Mouse (Mus musculus) T-helper 2 cell (primary cell): ENCODE measurements around the gene Ssu72.

ENCODE experiments used
- in situ Hi-C: fragments of 300-600 bp; cut with MboI, MseI; formaldehyde crosslinking; loops from one replicate; pipeline ENCODE4 v1.15.1; 2025; ENCODE audit warnings: high pct_unique_total_duplicates

The Ssu72 gene

DNA sequence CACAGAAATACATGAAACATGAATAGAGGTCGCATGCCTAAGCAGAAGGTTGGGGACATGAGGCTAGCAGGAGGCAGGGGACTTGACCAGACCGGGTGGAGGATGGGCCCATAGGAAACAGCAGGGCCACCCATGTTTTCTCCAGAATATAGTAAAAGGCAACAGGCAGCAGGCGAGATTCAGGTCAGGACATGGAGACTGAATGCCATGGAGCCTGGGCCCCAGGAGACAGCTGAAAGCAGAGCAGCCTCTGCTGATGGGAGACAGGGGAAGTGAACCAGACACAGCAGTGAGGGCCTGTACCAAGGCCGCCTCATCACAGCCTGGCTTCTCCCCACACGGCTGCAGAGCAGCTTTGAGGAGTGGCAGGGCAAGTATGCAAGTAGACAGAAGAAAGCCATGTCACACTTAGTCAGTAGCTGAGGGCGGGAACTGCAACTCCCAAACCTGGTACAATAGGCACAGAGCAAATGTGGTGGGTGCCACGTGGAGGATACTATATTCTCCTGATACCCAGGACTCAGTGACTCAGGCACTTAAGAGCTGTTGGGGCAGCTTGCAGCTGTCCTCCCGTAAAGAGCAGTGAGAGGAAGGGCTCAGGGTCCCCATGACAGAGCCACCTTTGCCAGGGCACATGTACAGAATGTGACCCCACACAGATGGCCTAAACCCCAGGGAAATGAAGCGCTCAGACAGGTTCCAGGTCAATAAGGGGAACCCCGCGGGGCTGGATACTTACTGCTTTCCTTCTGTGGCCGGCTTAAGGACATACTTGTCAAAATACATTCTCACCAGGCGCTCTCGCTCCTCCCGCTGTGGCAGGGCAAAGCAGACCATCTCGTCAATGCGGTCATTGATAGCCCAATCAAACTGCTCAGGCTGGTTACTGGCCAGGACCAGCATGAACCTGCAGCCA lies 42.2 kb downstream of the Ssu72 start:
- in situ Hi-C loops, result no loop called here

DNA sequence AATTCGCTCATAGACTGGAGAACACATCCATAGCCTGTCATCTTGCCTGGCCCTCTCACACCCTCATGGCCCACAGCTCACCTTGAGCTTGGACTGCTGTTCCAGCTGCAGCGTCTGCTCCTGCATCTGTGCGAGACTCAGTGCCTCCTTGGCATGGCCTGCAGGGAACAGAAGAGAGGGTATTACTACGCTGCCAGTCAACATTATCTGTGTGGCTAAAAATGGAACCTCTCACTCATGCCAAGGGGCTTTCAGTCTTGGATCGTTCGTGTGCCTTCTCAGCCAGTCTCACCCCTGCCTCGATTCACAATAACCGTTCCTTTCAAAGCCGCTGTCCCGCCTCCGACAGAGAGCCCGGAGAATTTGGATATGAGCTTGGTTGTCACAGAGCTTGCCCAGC lies 52.4 kb downstream of the Ssu72 start:
- in situ Hi-C loops, result no loop called here

DNA sequence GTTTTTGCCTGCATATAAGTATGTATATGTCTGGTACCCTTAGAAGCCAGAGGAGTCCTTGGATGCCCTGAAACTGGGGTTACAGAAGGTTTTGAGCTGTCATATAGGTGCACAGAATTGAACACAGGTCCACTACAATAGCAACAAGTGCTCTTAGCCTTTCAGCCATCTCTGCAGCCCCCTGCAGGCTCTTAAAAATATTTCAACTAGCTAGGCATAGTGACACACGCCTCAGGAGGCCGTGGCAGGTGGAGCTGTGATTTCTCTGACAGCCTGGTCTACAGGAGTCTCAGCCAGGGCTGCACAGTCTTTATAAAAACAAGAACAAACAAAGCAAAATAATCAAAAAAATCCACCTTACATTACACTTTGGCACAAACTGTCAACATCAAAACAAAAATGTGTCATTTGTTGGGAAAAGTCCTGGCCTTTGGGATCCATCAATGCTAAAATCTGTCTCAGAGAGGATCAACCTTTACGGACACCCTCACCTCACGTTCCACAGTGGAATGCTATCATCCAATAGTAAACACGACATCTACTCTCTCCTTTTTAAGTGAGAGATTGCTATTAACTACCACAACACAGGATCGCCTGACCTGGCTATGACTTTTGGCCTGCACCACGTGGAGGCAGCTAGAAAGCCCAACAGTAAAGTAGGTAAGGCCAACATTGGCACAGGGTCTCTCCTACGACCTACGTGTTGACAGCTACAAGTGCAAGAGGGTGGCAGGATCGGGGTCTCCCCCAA lies 55.4 kb downstream of the Ssu72 start:
- in situ Hi-C loops, result no loop called here

DNA sequence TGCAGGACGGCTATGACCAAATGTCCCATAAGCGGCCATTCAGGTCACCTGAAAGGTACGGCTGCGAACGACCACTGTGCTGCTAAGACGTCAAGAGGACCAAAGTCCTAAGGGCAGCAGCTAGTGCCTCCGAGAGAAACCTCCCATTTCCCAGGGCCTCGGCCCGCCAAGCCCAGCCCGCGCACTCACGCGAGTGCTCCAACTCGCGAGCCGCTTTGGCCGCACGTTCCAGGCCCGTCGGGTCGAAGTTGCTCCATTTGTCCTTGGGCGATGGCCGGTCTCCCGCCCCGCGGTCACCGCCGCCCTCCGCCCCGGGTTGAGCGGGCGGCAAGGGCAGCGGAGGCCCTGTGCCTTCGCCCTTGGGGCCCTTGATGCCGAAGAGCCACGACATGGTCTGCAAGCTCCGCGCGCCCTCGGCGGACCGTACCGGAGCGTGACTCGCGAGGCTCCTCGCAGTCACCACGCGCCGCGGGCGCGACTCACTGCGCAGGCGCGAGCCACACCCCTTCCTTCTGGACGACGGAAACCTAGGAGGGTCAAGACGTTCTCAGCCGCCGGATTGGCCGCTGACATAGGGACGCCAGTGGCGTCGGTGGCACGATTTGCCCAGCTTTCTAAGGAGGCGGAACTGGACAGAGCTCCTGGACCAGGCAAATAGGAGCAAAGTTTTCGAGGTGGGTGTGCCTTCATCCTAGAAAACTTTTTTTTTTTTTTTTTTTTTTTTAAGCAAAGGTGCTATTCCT lies 56.2 kb downstream of the Ssu72 start, which contains the start of gene Atad3a:
TSS of gene Atad3a (minus strand) at position 481 of the 743 bp plus-strand sequence.
- in situ Hi-C loops, result no loop called here

DNA sequence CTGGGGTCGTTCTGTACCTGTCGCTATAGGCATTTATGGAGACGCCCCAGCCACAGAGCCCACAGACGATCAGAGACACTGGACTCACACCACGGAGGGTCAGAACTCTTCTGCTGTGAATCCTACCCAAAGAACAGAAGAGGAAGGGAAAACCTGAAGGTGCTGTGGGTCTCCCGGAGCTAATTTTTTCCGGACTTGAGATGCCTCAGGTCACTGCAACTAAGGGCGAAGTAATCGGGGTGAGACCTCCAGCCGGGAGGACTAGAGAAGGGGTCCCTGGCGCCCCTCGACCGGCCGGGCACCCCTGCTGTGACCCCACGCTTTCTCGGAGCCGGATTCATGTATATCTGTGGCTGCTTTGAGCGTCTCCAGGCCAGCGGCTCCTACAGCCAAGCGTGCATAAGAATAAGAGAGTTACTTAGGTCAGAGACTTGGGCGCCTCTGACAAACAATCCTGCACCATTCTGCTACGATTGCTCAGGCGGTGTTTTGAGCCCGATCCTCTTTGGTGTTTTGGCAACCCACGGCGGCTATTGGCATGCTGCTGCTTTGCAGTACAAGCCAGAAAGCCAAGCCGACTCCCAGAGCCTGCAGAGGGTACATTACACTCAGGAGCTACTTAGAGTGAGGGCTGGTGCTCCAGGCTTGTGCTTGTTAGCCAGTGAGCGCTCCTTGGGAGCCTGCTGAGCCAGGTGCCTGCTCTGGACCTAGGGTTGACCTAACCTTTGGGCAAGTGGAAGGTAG lies 56.9 kb downstream of the Ssu72 start:
- in situ Hi-C loops, result no loop called here

DNA sequence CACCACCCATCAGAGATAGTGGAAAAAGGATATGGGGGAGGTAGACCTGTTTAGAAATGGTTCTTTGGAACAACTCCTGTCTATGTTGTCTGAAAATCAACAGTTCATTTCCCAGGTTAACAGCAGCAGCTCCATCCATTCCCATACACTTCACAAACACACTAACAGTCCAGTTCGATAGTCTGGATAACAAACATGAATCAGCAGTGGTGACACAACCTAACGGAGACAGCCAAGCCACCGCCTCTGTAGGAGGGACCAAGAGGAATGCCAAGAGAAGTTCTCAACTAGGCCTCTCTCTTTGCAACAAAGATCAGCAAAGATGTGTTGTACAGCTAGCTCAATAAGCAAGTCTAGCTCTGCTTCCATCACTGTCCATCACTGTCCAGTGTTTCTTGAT lies 57.8 kb downstream of the Ssu72 start:
- in situ Hi-C loops, result no loop called here

DNA sequence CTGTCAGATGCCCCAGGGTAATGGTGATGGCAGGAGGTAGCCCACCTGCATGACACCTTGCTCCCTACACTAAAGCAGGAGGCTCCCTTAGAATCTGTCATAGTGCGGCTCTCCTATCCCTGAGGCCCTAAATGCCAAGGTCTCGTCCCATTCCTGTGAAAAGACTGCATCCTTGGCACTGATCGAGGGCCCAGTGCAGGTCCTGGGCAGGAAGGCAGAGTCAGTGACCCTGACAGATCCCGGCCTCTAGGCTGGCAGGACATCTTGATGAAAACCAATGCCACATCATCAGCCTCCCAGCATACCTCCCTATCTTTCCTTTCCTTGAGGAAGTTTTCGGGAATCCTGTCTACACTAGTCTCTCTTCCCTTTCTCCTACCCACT lies 64.9 kb downstream of the Ssu72 start:
- in situ Hi-C loops, result no loop called here

DNA sequence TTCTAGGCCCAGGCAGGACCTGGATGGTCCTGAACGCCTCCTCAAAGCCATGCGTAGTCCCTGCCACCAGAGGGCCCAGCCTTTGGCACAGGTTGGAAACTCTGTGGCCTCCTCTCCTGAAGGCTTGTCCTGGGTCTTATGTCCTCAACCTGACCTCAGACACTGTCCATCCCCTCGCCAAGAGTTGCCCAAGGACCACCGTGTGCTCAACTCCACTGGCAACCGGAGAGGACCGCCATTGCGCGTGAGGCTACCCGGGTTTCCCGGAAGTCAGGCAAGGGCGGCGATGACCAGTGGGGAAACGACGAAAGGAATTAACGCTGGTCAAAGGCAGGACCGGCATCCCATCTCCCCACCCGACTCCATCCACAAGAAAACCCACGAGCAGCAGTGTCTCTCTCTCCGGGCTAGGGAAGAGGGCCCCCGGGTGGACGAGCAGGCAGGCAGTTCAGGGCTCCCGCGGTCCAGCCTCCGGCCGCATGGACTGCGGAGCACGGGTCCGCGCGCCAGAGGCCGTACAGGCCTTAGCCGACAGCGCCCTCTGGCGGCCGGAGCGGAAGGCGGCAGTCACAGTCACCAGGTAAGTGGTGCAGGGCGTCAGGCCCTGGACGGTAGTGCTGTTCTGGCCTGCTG lies 65.4 kb downstream of the Ssu72 start:
- in situ Hi-C loops, result no loop called here

DNA sequence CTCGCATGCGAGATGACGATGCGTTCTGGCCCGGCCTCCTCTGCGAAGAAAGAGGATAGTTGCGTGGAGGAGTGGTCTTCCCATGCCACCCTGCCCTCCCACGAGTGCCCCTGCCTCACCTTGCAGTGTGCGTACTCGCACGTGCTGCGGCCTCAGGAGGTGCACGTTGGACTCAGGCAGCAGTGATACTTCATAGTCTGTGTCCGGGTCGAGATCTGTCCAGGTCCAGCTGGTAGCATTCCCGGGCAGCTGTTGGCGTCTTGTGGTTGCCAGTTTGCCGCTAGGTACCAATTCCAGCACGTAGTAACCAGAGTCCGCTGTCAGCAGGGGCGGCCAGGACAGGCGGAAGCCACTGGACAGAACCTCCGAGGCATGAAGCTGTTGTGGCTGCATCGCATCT lies 66.0 kb downstream of the Ssu72 start:
- in situ Hi-C loops, result no loop called here

DNA sequence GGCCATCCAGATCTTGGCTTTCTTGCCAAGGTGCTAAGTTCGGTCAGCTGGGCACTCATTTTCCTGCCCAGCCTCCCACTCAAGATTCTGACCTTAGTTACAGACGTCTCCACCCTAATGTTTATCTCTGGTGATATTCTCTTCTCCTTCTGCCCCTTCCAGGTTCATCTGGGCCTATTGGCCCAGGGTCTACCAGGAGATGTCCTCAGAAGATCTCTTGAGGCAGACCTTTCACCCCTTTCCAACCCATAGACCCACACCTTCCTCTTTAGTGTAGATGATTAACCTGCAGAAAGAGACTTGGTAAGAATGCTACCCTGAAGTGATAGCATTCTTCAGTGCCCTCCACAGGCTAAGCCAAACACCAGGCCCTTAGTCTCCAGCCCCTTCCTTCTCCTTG lies 67.1 kb downstream of the Ssu72 start:
- in situ Hi-C loops, result no loop called here

DNA sequence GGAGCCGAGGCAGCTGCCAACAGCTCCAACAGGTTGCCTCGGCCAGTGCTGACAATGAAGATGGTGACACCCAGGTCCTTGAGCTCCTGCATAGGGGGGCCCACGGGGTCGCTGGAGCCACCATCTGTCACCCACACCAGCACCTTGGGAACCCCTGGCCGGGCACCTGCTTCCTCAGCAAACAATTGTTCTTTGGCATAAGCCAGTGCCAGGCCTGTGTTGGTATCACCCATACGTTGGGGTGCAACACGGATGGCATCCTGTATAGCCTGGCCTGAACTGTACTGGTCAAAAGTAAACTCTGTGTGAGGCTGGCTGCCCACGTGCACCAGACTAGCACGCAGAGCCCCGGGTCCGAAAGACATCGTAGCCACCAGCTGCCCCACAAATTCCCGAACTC lies 68.2 kb downstream of the Ssu72 start:
- in situ Hi-C loops, result no loop called here

DNA sequence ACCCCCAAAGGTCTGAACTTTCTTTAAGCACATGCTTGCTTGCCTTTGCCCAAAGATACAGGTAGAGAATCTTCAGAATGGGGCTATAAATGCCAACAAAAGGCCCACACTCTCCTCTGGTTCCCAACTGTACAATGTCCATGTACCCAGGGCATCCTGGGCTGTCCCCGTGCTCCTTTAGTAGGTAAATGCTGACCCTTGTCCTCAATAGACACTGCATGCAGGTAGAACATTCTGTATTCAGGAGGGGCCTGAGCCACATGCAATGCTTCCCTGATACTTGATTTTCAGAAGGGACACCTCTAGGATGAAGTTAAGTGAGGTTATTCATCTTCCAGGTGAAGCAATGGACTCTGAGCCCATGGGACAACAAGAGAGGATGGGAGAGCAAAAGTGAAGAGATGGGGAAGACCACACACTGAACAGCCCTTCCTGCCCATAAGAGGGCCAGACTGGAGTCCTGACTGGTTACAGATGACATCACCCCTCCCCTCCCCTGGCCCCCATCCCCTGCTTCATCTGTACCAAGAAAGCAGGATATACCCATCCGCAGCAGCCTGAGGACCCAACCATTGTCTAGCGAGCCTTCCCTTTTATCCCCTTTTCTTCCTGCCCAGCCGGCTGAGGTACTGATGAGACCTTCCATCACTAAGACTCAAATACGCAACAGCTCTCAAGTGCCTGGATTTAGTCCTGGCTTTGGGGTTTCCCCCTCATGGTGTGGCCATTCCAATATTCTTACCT lies 68.9 kb downstream of the Ssu72 start:
- in situ Hi-C loops, result no loop called here

DNA sequence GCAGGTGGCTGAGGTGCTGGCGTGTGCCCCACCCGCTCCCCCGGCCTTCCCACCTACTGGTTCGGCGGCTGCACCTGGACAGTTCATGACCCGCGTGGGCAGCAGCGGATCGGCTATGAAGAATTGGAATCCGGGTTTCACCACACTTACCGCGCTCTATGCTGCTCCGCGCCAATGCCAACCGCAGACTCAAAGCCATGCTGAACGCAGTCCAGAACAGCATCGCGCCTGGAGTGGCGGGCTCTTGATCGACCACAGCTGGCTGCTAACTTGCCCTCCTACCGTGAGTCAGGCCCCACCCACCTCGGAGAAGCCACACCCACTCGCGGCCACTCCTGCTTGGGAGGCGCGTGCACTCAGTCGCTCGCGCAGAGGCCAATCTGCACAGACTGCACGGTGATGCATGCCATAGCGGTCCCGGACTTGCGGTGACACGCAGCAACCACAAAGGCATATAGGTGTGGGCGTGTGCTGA lies 69.7 kb downstream of the Ssu72 start, which contains the start of gene Vwa1:
TSS of gene Vwa1 (minus strand) at position 419 of the 475 bp plus-strand sequence.
- in situ Hi-C loops, result no loop called here

DNA sequence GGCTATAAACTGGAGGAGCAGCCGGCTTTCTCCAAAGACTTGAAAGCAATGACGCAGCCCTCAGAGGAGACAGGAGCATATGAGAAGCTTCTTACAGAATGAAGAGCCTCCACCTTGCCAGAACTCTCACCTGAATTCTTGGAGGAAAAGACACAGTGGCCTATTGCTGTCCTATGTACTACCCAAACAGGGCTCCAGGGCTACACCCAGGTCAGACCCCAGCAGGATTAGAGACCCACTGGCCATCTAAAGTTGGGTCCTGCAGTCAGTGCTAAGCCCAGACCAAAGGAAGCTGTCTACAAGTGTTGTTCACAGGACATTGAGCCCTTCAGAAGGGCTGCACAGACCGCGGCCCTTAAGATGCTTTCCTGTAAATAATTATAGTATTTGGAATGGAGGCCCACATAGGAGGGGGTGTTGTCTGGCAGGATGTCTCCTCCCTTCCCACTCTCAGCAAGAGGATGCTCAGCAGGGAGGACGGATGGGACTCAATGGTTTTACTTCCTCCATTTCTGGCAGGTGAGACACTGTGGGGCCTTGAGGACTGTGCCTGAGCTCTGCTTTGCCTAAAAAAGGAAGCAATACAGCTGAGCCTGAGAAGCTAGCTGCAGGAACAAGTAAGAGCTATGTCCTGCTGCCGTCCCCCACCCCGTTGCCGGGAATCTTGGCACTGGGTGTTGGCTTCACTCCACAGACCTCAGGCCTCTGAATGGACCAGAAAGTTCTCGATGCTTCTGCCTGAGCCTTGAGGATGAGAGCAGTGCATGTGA lies 70.6 kb downstream of the Ssu72 start:
- in situ Hi-C loops, result no loop called here

DNA sequence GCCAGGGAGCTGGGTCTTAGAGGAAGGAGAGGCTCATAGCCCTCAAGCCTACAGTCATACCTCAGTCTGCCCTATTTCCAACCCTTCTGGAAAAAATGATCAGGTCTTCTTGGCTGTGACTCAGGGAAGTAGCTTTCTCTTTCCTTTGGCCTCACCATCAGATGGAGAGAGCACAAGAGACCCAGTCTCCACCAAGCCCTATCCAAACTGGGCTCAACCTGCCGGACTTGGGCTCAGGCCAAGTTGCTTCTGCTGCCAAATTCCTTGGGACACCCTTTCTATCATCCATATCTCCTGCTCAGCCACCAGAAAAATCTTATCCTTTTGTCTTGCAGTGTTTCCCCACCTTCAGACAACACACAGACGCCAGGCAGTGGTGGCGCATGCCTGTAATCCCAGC lies 71.3 kb downstream of the Ssu72 start:
- in situ Hi-C loops, result no loop called here

DNA sequence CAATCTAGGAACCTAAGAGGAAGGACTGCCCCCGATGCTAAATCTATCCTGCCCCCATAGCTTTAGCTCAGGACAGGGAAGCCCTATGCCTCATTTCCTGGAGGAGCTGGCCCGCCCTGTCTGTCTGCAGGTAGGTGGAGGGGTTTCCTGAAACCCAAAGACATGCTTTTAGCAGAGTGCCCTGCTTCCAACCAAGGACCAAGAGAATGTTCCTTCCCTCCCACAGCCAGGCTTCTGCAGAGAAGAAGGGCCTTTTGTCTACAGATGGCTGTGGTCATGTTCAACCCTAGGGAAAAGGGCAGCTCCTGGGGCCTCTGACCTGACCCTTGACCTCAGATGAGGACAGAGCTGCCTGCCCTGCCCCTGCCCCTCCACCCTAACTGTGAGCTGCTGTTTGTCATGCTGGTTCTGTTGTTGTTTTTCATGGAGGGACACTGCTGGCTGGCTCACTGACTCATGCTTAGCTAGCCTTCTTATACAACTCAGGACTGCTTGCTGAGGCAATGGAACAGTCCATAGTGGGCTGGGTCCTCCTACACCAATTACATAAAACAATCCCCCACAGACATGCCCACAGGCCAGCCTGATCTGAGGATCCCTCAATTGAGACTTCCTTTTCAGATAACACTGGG lies 72.2 kb downstream of the Ssu72 start:
- in situ Hi-C loops, result no loop called here

DNA sequence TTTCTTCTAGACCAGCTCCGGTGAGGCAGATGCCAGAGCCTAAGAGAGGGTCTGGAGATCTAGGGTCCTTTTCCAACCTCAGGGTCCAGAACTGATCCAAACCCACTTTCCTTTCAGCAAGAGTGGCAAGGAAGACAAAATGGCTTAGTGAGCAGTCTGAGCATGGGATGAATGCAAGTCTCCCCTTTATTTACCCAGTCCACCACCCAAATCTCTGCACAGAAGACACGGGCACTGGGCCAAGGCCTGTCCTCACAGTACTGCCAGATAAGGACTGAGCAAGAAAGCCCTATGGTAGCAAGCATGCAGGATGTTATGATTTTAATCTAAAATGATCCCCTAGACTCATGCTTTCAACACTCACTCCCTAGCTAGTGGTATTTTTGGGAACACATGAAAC lies 73.2 kb downstream of the Ssu72 start:
- in situ Hi-C loops, result no loop called here

DNA sequence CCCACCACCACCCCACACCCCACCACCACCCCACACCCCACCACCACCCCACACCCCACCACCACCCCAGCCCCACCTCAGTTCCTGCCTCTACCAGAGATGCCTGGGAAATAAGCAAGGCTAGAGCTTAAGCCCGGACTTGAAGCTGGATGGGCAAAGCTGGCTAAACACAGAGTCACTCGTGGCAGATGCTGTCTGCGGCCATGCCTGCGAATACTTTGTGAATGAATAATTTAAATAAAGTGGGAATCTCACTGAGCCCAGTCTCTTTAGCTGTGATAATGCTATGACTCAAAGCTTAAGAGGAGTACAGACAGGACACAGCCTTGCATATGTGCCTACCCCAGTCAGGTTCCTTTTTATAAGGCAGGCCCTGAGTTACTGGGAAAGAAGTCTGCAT lies 74.9 kb downstream of the Ssu72 start:
- in situ Hi-C loops, result no loop called here

DNA sequence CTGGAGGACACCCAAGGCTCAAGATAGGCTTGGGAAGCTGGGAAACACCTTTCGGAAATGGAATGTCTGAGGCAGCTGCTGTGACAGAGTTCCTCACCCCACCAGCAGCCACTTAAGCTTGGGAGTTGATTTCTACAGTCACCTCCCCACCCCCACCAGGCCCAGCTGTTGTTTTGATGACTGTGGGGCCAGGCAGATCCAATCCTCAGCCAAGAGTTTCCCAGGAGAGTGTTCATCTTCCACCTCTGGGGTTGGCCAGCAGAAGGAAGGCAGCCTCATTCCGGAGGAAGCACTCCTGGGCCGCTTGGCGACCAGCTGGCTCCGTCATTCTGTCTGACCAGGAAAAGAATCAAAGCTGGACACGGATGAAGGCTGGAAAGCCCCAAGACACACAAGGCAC lies 76.3 kb downstream of the Ssu72 start:
- in situ Hi-C loops, result no loop called here
